Comparison of ENCODE assay signal across 9 mouse cellular contexts in the genomic region with DNA sequence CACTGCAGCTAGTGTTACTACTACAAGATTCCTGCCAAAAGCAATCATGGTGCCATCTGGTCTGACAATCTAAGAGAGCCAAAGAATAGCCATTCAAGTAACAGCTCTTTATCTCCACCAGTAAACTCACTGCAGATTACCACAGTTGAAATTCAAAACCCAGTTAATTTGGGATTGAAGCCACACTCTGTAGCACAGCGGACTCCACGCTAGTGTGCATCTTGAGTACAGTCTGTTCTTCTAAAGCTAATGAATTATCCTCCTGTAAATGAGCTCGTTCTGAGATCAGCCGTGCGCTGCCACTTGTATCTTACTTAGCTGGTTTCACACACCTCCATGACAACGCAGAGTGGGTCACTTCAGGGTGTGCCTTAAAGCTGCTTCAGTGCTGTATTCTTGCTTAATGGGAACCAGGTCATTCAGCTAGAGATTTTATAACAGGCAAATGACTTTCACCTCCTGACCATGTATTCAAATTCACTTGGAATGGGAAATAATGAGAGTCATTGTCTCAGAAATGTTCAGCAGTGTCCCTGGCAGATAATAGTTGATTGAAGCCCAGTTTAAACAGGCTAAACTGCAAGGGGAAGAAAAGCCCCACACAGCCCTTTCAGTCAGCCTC.
DNase-seq lines count a peak whose midpoint lies in the region; ATAC-seq and TF ChIP-seq lines count a peak whose summit lies in the region.
"Had no signal": no experiment of that assay in that cellular context is flagged by ENCODE, and none has a peak within 500 bp of the region (broad histone marks: within the 10 kb centered on the region; RNA-seq: fewer than 3 reads in every experiment).

No protein-coding gene starts in this region.

- DNase-seq in lung, embryonic 14.5 days, result peak; percentile 1
- no peak for DNase-seq in lung, postnatal 36 days
- peak; percentile 85 for DNase-seq in forebrain, postnatal 0 days
- peak; percentile 26 to 54 for DNase-seq in left cerebral cortex, adult 18-20 months (ENCODE audit: low spot score in 2 of 2)
- peak; percentile 30 for DNase-seq in right cerebral cortex, postnatal 14 days
- no peak for DNase-seq in adrenal gland, adult 8-10 months

- no peak overlapping the region for H3K27ac ChIP-seq in lung, embryonic 14.5 days (ENCODE audit: low read depth)
- H3K27ac ChIP-seq in forebrain, postnatal 0 days (ENCODE audit: low read depth, low read length), result peak overlapping the region; percentile 77
- H3K27ac ChIP-seq in kidney, embryonic 14.5 days (ENCODE audit: low read depth, low read length), result no peak overlapping the region
- H3K27ac ChIP-seq: stomach, embryonic 15.5 days had no signal

- no peak for ATAC-seq in lung, embryonic 14.5 days (ENCODE audit: insufficient read depth)
- ATAC-seq in forebrain, postnatal 0 days, result peak; percentile 97
- no peak for ATAC-seq in erythroblast, adult 5-6 weeks (replicated peaks; ENCODE audit: low FRiP score, poor library complexity, severe bottlenecking)
- ATAC-seq in kidney, embryonic 14.5 days (ENCODE audit: low FRiP score, low TSS enrichment), result no peak

- no peaks in the 10 kb centered on the region for H3K9me3 ChIP-seq in lung, embryonic 14.5 days (ENCODE audit: low read depth, low read length)
- H3K9me3 ChIP-seq in forebrain, postnatal 0 days (ENCODE audit: low read length), result no peaks in the 10 kb centered on the region
- no peaks in the 10 kb centered on the region for H3K9me3 ChIP-seq in kidney, embryonic 14.5 days (ENCODE audit: control insufficient read depth, low read length)
- H3K9me3 ChIP-seq: stomach, embryonic 15.5 days had no signal

- no peak for TF ChIP-seq CTCF in lung, embryonic 14.5 days (IDR thresholded peaks at IDR 0.05; ENCODE audit: low read depth)
- no peak for TF ChIP-seq CTCF in forebrain, postnatal 0 days (IDR thresholded peaks at IDR 0.05; ENCODE audit: low read depth)

- 65% methylated on average over 6 of the region's 6 CpGs for WGBS in lung, embryonic 14.5 days
- WGBS in forebrain, postnatal 0 days, result 13% methylated on average over 6 of the region's 6 CpGs
- WGBS in kidney, embryonic 14.5 days, result 57% methylated on average over 6 of the region's 6 CpGs

- H3K27me3 ChIP-seq in lung, embryonic 14.5 days (ENCODE audit: insufficient read depth, low read length), result no peaks in the 10 kb centered on the region
- H3K27me3 ChIP-seq in forebrain, postnatal 0 days (ENCODE audit: insufficient read depth, low read length), result no peaks in the 10 kb centered on the region
- H3K27me3 ChIP-seq in kidney, embryonic 14.5 days (ENCODE audit: control insufficient read depth, insufficient read depth, low read length), result no peaks in the 10 kb centered on the region
- H3K27me3 ChIP-seq: stomach, embryonic 15.5 days had no signal

- H3K4me1 ChIP-seq in lung, embryonic 14.5 days (ENCODE audit: insufficient read depth), result no peaks in the 10 kb centered on the region
- peaks cover 6% of the 10 kb centered on the region; the same call in 1 of the 2 replicates for H3K4me1 ChIP-seq in forebrain, postnatal 0 days (ENCODE audit: insufficient read depth)
- no peaks in the 10 kb centered on the region for H3K4me1 ChIP-seq in kidney, embryonic 14.5 days (ENCODE audit: control insufficient read depth, insufficient read depth, low read length)
- H3K4me1 ChIP-seq: stomach, embryonic 15.5 days had no signal

- peaks cover 4% of the 10 kb centered on the region; the same call in 1 of the 2 replicates for H3K36me3 ChIP-seq in lung, embryonic 14.5 days (ENCODE audit: insufficient read depth)
- no peaks in the 10 kb centered on the region for H3K36me3 ChIP-seq in forebrain, postnatal 0 days (ENCODE audit: insufficient read depth)
- no peaks in the 10 kb centered on the region; the same call in 1 of the 2 replicates for H3K36me3 ChIP-seq in kidney, embryonic 14.5 days (ENCODE audit: control insufficient read depth, insufficient read depth, low read length)
- H3K36me3 ChIP-seq: stomach, embryonic 15.5 days had no signal

- H3K4me2 ChIP-seq in lung, embryonic 14.5 days, result no peak overlapping the region
- peak overlapping the region; percentile 11; the same call in 1 of the 2 replicates for H3K4me2 ChIP-seq in forebrain, postnatal 0 days (ENCODE audit: low read depth)
- no peak overlapping the region for H3K4me2 ChIP-seq in kidney, embryonic 14.5 days (replicated peaks; ENCODE audit: low read depth, low read length)
- H3K4me2 ChIP-seq: stomach, embryonic 15.5 days had no signal

- no peak overlapping the region for H3K4me3 ChIP-seq in lung, embryonic 14.5 days (ENCODE audit: low read depth, low read length)
- H3K4me3 ChIP-seq in forebrain, postnatal 0 days (ENCODE audit: low read depth, low read length), result no peak overlapping the region
- H3K4me3 ChIP-seq in kidney, embryonic 14.5 days (ENCODE audit: low read length), result no peak overlapping the region
- H3K4me3 ChIP-seq: stomach, embryonic 15.5 days had no signal

- no peak overlapping the region for H3K9ac ChIP-seq in lung, embryonic 14.5 days
- no peak overlapping the region for H3K9ac ChIP-seq in forebrain, postnatal 0 days
- H3K9ac ChIP-seq in kidney, embryonic 14.5 days (ENCODE audit: low read depth, low read length), result no peak overlapping the region
- H3K9ac ChIP-seq: stomach, embryonic 15.5 days had no signal

Comparison
In these comparisons a context has a peak if more than half of its experiments do, and no peak if none do; other contexts are left out.
1. DNase-seq: peak in lung, embryonic 14.5 days (single experiment), forebrain, postnatal 0 days (single experiment), left cerebral cortex, adult 18-20 months (2 of 2) and right cerebral cortex, postnatal 14 days (single experiment); none in lung, postnatal 36 days (single experiment) and adrenal gland, adult 8-10 months (single experiment).